Mouse (Mus musculus) stomach, embryonic 16.5 days (tissue): ENCODE results near the gene Zdhhc1. TPM values are rescaled to one million over a fixed set of nuclear protein-coding genes. Genes with fewer than 3 reads are reported as not detected.

Source experiments
- ATAC-seq: fragments of 200-750 bp; cut with Nextera tagmentation; 2 replicates; pipeline ENCODE4 v1.8.0; 2017; ENCODE audit warnings: moderate number of reproducible peaks, moderate TSS enrichment; ENCODE audit not compliant: insufficient read depth, low FRiP score
- H3K27ac ChIP-seq: fragments of 300-500 bp; sonication (generic); 2 replicates; pipeline ENCODE4 v1.5.1; 2014; ENCODE audit warnings: low read length
- H3K27me3 ChIP-seq: fragments of 300-500 bp; sonication (generic); 2 replicates; pipeline ENCODE4 v1.6.1; 2014; ENCODE audit warnings: low read length, control low read depth, mixed read lengths; ENCODE audit not compliant: control insufficient read depth, insufficient read depth
- H3K36me3 ChIP-seq: fragments of 300-500 bp; sonication (generic); 2 replicates; pipeline ENCODE4 v1.6.1; 2014; ENCODE audit warnings: low read length; ENCODE audit not compliant: control insufficient read depth, insufficient read depth
- H3K4me1 ChIP-seq: fragments of 300-500 bp; sonication (generic); 2 replicates; pipeline ENCODE4 v1.6.1; 2014; ENCODE audit warnings: low read length, control low read depth, mixed read lengths; ENCODE audit not compliant: control insufficient read depth, insufficient read depth
- H3K4me2 ChIP-seq: fragments of 300-500 bp; sonication (generic); 2 replicates; pipeline ENCODE4 v1.6.1; 2014; ENCODE audit warnings: low read depth, low read length, mixed read lengths
- H3K4me3 ChIP-seq: fragments of 300-500 bp; sonication (generic); replicated peaks from 2 replicates; pipeline ENCODE4 v1.5.1; 2014; ENCODE audit warnings: mild to moderate bottlenecking, low read length
- H3K9ac ChIP-seq: fragments of 300-500 bp; sonication (generic); 2 replicates; pipeline ENCODE4 v1.6.1; 2014; ENCODE audit warnings: low read length
- H3K9me3 ChIP-seq: fragments of 300-500 bp; sonication (generic); replicated peaks from 2 replicates; pipeline ENCODE4 v1.6.1; 2016; ENCODE audit warnings: low read length, control low read depth; ENCODE audit not compliant: control insufficient read depth
- WGBS: fragments of 180-500 bp; shearing (Covaris S2); extraction: QIAGEN DNeasy Blood & Tissue Kit; methylation state at CpG from one replicate; pipeline ENCODE4 v1.1.7; 2014; 5-methylcytosine and 5-hydroxymethylcytosine counted together
- polyA plus RNA-seq: library from polyadenylated mRNA; unstranded; fragments of >200 nt; fragmentation: Nextera tagmentation; extraction: Ambion mirVana; gene quantifications from 2 replicates; pipeline ENCODE4 v1.2.1, GENCODE M21; 2015

The Zdhhc1 gene
- 33.8 and 34.6 TPM in 2 replicates for polyA plus RNA-seq

- under 1% methylated on average over 67 of the region's 68 CpGs for WGBS
- H3K4me2 ChIP-seq: peak within 1 kb of the TSS; percentile 92
- peak; percentile 90 for ATAC-seq
Observed at GRCm38 (mm10) chr8:105496439-105497180, at the start of gene Zdhhc1. Zdhhc1 (minus strand) TSS chr8:105496902.

DNA sequence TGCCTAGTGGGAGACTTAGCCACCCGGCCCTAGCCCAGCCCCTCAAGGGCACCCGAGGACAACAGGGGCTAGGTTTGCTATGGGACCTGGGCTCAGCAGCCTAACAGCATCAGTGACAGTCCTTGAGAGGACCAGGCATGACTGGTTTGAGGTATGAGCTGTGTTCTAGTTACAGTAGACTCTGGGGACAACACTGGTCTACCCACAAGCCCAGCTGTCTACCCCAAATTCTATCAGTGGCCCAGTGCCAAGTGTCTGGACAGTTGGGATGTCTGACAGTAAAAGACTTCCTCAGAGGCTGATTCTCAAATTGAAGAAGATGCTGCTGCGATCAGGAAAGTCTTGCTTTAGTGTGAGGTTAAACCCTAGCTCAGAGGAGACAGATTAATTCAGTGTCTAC lies 48.5 kb upstream of the Zdhhc1 start:
- no peak overlapping the region for H3K4me3 ChIP-seq
- no peak overlapping the region for H3K4me2 ChIP-seq
- ATAC-seq: 0 out of 2 replicates have a peak, but pooled peaks have one; percentile 10
- no peaks in the 10 kb centered on the region for H3K36me3 ChIP-seq
- H3K27me3 ChIP-seq: no peaks in the 10 kb centered on the region
- 81% methylated on average over 3 of the region's 3 CpGs for WGBS
- peak overlapping the region; percentile 63; the same call in 1 of the 2 replicates for H3K27ac ChIP-seq
- no peaks in the 10 kb centered on the region for H3K9me3 ChIP-seq
- no peak overlapping the region for H3K9ac ChIP-seq
- H3K4me1 ChIP-seq: peaks cover 15% of the 10 kb centered on the region

More at GRCm38 (mm10) chr8:105496439-105497180, at the start of gene Zdhhc1:
- Histone ChIP-seq H3K36me3 (no peaks in the 10 kb centered on the region), H3K27me3 (no peaks in the 10 kb centered on the region), H3K9me3 (no peaks in the 10 kb centered on the region), H3K4me1 (peaks cover 15% of the 10 kb centered on the region), H3K4me3 (peak within 1 kb of the TSS; percentile 85), H3K9ac (peak within 1 kb of the TSS; percentile 96), H3K27ac (peak within 1 kb of the TSS; percentile 73)

DNA sequence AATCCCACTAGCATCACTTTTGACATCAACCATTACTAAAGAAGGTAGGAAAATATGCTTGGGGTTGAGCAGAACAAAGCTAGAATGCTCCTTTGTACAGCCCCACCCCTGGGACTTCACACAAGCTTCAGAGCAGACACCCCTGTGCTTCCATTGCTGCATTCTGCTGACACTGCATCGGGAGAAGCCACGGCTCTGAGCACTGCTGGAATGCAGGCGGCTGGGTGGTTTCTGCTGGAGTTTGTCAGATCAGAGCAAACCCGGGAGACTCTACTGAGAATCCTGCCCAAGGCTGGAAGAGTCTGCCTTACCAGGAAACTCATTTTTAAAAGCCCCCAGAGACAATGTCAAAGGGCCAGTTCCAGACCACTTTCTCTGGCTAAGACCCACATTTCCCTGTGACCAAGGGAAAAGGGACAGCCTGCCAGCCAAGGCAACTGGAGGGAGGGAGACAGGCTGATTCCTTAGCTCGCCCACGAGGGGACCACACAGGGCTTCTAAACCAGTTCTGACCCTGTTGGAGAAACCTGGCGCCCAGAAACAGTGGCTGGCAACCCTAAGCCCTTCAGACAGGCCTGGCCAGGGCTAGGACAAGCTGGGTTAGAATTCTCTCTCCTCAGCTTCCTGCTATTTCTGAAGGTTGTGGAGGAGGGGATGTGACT lies 48.0 kb upstream of the Zdhhc1 start:
- H3K27ac ChIP-seq: peak overlapping the region; percentile 63; the same call in 1 of the 2 replicates
- H3K36me3 ChIP-seq: no peaks in the 10 kb centered on the region
- no peaks in the 10 kb centered on the region for H3K27me3 ChIP-seq
- H3K4me1 ChIP-seq: peaks cover 15% of the 10 kb centered on the region
- WGBS: 41% methylated on average over 7 of the region's 7 CpGs
- no peak overlapping the region; the same call in 1 of the 2 replicates for H3K9ac ChIP-seq
- H3K9me3 ChIP-seq: no peaks in the 10 kb centered on the region
- H3K4me3 ChIP-seq: no peak overlapping the region
- H3K4me2 ChIP-seq: no peak overlapping the region
- peak; percentile 47; the same call in 1 of the 2 replicates for ATAC-seq

GRCm38 (mm10) chr8:105543703-105544102 lies 47.0 kb upstream of the Zdhhc1 start:
- H3K27ac ChIP-seq: no peak overlapping the region
- H3K9me3 ChIP-seq: no peaks in the 10 kb centered on the region
- no peaks in the 10 kb centered on the region for H3K27me3 ChIP-seq
- ATAC-seq: no peak
- no peak overlapping the region for H3K9ac ChIP-seq
- peaks cover 15% of the 10 kb centered on the region for H3K4me1 ChIP-seq
- no peak overlapping the region for H3K4me2 ChIP-seq
- H3K36me3 ChIP-seq: peaks cover 4% of the 10 kb centered on the region; the same call in 1 of the 2 replicates
- 21% methylated on average over 1 of the region's 1 CpGs for WGBS
- H3K4me3 ChIP-seq: no peak overlapping the region

- H3K27ac ChIP-seq: no peak overlapping the region
- 88% methylated on average over 2 of the region's 2 CpGs for WGBS
- peaks cover 4% of the 10 kb centered on the region; the same call in 1 of the 2 replicates for H3K36me3 ChIP-seq
- no peak overlapping the region for H3K4me2 ChIP-seq
- H3K9me3 ChIP-seq: no peaks in the 10 kb centered on the region
- H3K27me3 ChIP-seq: no peaks in the 10 kb centered on the region
- no peak for ATAC-seq
- no peak overlapping the region for H3K4me3 ChIP-seq
- H3K9ac ChIP-seq: no peak overlapping the region
- peaks cover 15% of the 10 kb centered on the region for H3K4me1 ChIP-seq
Observed at GRCm38 (mm10) chr8:105542808-105543207, 46.1 kb upstream of the Zdhhc1 start.

GRCm38 (mm10) chr8:105542032-105542656 lies 45.4 kb upstream of the Zdhhc1 start:
- Histone ChIP-seq H3K27ac (no peak overlapping the region), H3K36me3 (peaks cover 4% of the 10 kb centered on the region; the same call in 1 of the 2 replicates), H3K27me3 (no peaks in the 10 kb centered on the region), H3K9me3 (no peaks in the 10 kb centered on the region), H3K4me3 (no peak overlapping the region), H3K9ac (no peak overlapping the region), H3K4me1 (peaks cover 15% of the 10 kb centered on the region), H3K4me2 (no peak overlapping the region)
- WGBS: 79% methylated on average over 3 of the region's 3 CpGs
- ATAC-seq: no peak

DNA sequence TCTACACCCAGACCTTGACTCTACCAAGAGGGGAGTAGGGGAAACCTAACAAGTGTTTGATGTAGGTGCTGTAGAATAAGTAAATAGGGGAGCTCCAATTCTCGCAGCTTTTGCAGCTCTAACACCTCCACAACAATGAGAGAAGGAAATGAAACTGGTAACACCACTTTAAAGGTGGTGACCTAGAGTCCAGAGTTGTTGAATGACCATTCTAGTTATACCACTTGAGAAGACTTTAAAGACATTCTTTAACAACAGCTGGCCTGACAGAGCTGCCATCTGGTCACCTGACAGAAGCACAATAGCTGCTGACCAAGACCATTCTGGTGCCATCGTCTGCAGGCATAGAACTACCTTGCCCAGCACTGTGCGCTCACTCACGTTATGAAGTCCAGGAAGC lies 42.2 kb upstream of the Zdhhc1 start:
- Histone ChIP-seq H3K27ac (no peak overlapping the region), H3K4me2 (no peak overlapping the region), H3K9ac (no peak overlapping the region), H3K36me3 (peaks cover 4% of the 10 kb centered on the region; the same call in 1 of the 2 replicates), H3K4me1 (peaks cover 8% of the 10 kb centered on the region; the same call in 1 of the 2 replicates), H3K27me3 (no peaks in the 10 kb centered on the region), H3K4me3 (no peak overlapping the region), H3K9me3 (no peaks in the 10 kb centered on the region)
- ATAC-seq: no peak
- 77% methylated on average over 4 of the region's 4 CpGs for WGBS

GRCm38 (mm10) chr8:105537011-105537677 lies 40.4 kb upstream of the Zdhhc1 start:
- H3K4me3 ChIP-seq: no peak overlapping the region
- WGBS: 79% methylated on average over 6 of the region's 6 CpGs
- H3K9ac ChIP-seq: no peak overlapping the region
- H3K36me3 ChIP-seq: peaks cover 4% of the 10 kb centered on the region; the same call in 1 of the 2 replicates
- H3K4me1 ChIP-seq: peaks cover 16% of the 10 kb centered on the region
- ATAC-seq: no peak
- no peaks in the 10 kb centered on the region for H3K27me3 ChIP-seq
- no peak overlapping the region for H3K4me2 ChIP-seq
- no peaks in the 10 kb centered on the region for H3K9me3 ChIP-seq
- H3K27ac ChIP-seq: no peak overlapping the region
